Mouse (Mus musculus): ENCODE measurements around the gene Gm10663.

GRCm38 (mm10) chr8:65047801-65048200 is 27.0 kb upstream of the Gm10663 start:
- TF ChIP-seq POLR2A (IDR thresholded peaks at IDR 0.05; ENCODE audit: borderline replicate concordance, extremely low read depth, low read depth, low read length) (no peak), CTCF (IDR thresholded peaks at IDR 0.05; ENCODE audit: insufficient read depth, low read length) (no peak)
